Mouse (Mus musculus) monocyte, adult 5-6 weeks (primary cell): ENCODE data around the gene Htr7. TPM values are rescaled to one million over a fixed set of nuclear protein-coding genes. Genes with fewer than 3 reads are reported as not detected.

Experiments
- ATAC-seq: fragments of 153-309, 156-312 bp; replicated peaks from 2 replicates; pipeline ENCODE4 v1.8.0; 2017; ENCODE audit warnings: mild to moderate bottlenecking; ENCODE audit not compliant: low TSS enrichment, insufficient number of reproducible peaks, severe bottlenecking, poor library complexity, low FRiP score
- total RNA-seq: library from RNA; stranded (forward); fragments of 200-1000, 200-491, 200-594 nt; gene quantifications from 3 replicates; pipeline ENCODE4 v1.2.3, GENCODE M21; 2017

The Htr7 gene
- total RNA-seq, 1 experiment from 2014 or later: not detected

DNA sequence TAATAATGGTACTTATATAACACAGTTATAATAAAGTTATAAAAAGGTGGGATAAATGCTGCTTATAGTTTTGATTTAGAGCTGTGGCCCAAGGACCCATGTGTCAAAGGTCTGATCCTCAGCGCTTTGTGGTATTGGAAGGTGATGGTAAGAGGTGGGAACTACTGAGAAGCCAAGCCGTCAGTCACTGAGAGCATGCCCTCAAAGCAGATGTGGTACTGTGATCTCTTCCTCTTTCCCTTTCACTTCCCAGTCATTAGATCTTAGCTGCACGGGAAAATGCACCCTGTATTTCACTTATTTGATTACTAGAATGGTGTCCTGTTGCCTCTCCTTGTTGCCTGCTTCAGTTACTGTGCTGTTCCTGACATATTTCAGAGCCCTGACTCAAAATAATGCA lies 59.9 kb downstream of the Htr7 start:
- peak; percentile 84 for ATAC-seq

DNA sequence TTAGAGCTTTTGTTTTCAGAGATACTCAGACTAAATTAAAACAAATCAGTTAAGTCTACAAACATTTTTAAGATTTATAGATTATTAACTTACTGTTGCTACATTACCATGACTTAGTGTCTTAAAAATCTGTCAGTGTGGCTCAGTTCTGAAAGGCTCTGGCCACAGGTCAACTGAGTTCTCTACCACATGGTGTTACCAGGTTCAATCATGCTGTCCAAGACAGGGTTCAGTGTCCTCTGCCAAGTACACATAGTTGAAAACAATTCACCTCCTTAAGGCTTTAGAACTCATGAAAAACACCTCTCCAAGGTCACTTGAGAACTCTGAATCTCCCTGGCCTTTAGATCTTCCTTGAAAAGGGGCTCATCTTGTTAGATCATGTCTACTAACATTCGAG lies 69.8 kb downstream of the Htr7 start:
- ATAC-seq: no peak

DNA sequence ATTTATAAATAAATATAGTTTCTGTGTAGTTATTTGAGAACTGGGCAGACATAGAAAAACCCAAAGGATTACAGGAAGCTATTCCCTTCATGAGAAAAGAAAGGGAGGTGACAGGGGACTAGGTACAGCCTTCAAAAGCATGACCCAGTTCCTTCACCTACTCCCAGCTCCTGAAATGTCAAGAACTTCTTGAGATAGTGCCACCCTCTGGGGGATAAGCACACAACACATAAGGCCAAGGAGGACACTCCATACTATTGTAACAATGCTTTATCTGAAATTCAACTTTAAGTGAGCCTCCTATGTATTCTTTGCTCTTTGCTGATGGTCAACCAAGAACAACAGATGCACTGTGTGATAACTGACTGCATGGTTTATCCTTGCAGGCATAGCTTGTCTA lies 82.6 kb downstream of the Htr7 start:
- ATAC-seq: no peak

DNA sequence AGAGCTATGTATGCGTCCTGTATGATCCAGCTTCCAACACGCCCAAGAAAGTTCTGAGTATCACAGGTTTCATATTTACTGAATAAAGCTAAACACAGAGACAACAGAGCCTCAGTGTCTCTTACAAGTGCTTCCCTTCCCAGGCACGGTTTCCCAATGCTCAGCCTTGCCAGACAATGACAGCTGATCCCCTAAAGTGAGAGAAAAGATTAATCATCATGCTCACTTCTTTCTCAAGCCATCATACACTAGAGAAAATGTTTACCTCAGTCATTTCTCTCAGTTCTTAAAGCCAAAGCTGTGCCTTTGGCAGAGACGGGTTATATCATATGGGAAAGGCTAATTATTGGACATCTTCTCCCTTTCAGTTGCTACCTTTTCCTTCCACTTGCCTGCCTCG lies 99.7 kb downstream of the Htr7 start:
- no peak for ATAC-seq

DNA sequence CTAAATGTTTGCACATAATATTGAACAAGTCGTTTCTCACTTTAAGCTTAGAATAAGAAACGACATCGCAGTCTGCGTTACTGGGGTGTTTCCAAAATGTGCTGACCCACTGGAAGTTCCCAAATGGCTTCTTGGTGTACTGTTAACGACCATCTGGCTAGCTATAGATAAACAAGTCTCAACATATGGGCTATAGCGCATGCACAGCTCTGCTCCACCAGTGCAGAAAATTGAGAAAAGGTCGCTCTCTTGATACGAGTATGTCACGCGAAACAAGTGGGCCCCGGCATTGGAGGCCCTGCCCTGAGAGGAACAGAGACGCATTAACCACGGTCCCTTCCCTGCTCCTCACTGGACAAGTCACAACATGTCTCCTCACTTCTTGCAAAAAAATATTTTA lies 101.6 kb downstream of the Htr7 start:
- ATAC-seq: no peak

DNA sequence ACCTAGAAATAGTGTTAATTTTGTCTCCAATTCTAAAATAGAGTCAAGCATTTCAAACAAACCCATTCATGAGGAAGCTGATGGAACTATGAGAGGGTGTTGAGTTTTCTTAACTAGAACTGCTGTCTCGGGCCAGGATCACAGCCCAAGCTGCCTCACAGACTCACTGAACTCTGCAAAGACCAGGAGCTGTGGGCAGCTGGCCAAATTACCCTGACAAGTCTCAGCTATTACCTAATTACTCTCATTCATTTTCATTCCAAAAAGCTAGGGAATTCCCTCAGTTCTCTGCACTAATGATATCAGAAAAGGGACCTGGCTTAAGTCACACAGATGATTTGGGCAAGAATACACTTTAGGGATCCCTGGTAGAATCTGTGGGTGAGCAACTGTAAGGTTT lies 107.4 kb downstream of the Htr7 start:
- no peak for ATAC-seq

DNA sequence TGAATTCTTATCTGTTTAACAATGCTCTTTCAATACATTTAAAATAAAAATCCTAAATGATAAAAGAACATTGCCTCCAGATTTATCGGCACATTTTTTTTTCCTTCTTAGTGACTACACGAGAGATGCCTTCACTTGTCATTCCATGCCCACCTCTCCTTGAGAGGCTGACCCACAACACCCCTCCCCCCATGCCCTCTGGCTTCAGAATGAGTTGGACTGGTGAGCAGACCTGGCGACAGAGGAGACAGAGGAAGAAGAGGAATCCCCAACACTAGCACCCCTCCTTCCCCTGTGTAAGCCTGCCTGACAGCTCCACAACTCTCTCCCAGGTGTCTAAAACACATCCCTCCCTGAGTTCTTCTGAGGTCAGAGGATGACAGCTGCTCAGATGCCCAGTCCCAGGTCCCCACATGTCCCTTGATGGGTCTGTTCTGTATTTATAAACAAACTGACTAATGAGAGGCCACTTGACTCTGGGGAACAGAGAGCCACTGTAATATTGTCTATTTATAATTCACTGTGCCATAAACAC lies 132.3 kb downstream of the Htr7 start:
- no peak for ATAC-seq

DNA sequence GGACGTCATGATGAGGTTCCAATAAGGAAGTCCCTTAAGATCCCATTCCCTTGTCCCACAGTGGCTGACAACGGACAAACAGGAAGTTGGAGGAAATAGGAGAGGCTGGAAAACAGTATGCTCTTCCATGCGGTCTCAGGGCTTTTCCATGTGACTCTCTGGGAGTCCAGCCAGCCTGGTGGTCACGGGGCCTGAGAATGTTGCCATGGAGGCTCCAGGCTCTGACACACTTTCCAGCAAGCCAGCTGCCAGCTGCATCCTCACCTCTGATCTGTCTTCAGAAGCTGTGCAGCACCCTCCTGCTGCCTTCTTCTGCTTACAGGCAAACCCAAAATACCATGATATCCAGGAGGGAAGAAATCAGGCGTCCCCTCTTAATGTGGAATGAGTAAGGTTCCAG lies 132.9 kb downstream of the Htr7 start:
- no peak for ATAC-seq

Other genes with a start within 250 kb of the Htr7 start
- gene Rpp30, start 26.2 kb upstream of the Htr7 start, total RNA-seq: 26.9 to 35.4 TPM (median 29.0 TPM) in 3 replicates
- not detected in 3 replicates for gene Ankrd1, start 62.6 kb upstream of the Htr7 start, total RNA-seq